Mouse (Mus musculus): Measurements from ENCODE around the gene Midn.

DNA sequence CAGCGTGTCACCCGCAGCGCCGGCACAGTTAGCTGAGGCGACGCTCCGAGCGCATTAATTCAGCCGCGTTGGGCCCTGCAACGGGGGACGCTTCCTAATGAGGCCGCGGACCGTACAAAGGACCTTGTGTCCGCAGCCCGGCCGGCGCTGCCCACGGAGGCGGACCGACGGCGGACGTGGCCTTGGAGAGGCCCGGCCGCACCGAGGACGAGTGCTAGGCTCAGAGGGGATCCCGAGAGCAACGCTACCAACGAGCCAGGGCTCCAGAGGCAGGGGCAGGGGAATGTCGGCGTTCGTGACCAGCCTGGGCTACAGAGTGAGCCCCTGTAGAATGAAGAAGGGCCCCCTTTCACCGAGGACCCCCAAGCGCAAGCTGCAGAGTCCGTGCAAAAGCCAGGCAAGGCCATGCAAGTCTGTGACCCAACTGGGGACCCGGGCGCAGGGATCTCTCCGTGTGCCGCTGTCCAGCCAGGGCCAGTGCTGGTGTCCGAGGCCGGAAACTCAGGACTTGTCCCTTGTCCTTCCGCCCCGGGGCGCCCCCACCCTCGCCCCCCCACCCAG, 42.5 kb downstream of the Midn start:
- TF ChIP-seq POLR2A (IDR thresholded peaks at IDR 0.05; ENCODE audit: borderline replicate concordance, control insufficient read depth, low read depth, low read length) = no peak
- no peak for TF ChIP-seq CTCF (IDR thresholded peaks at IDR 0.05; ENCODE audit: control insufficient read depth, insufficient read depth, low read length)
